Mouse (Mus musculus): ENCODE data around the gene Celf1. TPM values are rescaled to one million over a fixed set of nuclear protein-coding genes. Genes with fewer than 3 reads are reported as not detected.
"Not testable (repeated sequence)": the region's sequence is repeated elsewhere in the genome, so short reads cannot be mapped to it uniquely, and the experiment has no call there.

Gene Celf1
- polyA plus RNA-seq (2012; rRNA removed): 40.5 and 43.6 TPM in 2 replicates

DNA sequence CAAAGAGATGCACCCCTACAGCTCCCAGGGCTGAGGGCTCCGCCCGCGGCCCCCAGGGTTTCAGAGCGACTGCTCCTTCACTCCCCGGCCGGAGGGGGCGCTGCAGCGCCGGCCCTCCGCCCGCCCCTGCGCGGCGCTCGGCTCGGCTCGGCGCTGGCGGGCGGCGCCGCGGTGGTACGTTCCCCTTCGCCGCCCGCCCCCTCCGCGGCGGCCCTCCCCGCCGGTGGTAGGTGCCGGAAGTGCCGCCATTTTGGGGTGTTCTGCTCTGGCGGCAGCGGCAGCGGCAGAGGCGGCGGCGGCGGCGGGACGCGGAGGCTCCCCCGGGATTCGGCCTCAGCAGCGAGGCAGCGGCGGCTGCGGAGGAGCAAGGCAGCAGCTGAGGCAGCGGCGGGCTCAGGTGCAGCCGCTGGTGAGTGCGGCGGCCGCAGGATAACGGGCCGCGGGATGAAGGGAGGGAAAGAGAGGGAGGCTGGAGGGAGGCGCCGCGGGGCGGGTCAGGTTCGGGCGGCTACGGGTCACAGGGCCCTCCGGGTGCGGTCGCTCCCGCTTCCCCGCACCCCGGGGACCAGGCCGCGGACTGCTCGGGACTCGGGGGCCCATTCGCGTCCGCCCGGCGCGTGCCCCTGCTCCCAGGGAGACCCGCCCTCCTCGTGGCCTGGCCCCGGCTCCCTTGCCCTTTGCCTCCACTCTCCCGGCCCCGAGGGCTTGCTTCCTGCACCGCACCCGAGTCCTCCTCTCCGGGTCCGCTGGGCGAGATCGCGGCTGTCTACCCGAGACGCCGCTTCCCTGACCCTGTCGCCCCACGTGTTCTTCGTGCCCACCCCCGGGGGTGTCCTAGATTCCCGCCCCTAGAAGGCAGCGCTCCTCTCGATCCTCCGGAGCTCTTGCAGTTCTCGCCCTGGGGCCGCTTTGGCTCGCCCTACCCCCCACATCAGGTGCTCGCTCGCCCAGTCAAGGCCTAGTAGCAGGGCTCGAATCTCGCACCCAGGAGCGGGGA is at the start of gene Celf1:
Gene Celf1, plus strand, starts transcription at position 150 of the 997 bp plus-strand sequence.
- no peak for DNase-seq (ENCODE audit: low read depth)

DNA sequence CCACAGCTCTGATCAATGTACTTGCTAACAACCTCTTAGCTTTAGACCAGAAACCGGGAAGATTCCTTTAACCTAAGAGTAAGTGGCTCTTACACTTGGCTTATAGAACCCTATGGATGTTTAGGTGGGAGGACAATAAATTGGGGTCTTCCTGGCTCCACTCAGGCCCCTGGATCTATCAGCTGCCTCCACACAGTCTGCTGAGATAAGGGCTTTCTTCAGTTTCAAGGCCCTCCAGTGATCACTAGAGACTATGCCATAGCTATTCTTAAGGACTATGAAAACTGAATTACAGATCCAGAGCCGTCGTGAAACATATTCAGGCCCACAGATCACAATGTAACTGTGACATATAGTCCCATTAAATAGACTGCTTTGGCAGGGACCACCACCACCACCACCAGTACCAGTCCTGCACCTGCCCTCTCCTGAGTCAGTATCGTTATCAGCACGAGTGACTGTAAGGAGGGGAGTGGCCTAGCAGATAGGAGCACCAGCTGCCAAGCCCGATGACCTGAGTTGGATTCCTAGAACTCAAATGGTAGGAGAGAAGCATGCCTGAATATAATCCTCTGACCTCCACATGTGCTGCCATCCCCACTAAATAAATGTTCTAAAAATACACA is 46.4 kb upstream of the Celf1 start:
- no peak for DNase-seq (ENCODE audit: low read depth)

- DNase-seq (ENCODE audit: low read depth): not testable (repeated sequence)
Observed at GRCm38 (mm10) chr2:90894299-90894677, 45.9 kb upstream of the Celf1 start.

GRCm38 (mm10) chr2:90903398-90903797 is 36.8 kb upstream of the Celf1 start:
- DNase-seq (ENCODE audit: low read depth): no peak

GRCm38 (mm10) chr2:90904076-90904855 is 35.9 kb upstream of the Celf1 start, which contains the start of the genes Kbtbd4 and Ndufs3:
Kbtbd4 (plus strand) TSS chr2:90904740.
Ndufs3 (minus strand) TSS chr2:90904827.
- peak; percentile 44 for DNase-seq (ENCODE audit: low read depth)

DNA sequence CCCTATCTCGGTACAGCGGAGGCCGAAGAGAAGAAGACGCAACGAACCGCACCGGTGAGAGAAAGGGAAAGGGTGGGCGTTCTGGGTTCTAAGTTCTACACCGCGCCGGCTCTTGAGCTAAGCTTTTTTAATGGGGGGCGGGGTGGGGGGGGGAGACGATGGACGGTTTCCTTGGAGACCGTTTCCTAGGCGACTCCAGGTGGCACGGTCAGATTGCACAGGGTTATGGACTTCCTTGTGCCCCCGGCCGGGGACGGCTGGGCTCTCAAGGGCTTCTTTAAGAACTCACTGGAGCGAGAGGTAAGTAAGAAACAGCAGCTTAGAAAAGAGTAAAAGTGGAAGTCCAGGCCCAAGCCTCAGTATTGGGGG is 35.3 kb upstream of the Celf1 start:
- DNase-seq (ENCODE audit: low read depth): no peak

DNA sequence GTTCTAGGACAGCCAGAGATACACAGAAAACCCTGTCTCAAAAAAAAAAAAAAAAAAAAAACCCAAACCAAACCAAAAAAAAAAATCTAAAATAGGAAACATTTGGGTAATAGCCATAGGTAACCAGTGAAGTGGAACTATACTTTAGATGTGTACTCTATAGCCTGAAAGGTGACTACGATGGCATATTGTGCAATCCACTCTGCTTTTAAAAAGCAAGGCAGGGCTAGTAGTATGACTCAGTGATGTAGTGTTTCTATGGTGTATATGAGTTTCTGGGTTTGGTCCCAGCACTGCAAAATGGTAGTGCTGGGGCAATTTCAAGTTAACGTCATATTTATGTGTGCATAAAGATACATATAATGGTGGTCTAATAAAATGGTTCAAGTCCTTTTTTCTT is 33.5 kb upstream of the Celf1 start:
- DNase-seq (ENCODE audit: low read depth): no peak

DNA sequence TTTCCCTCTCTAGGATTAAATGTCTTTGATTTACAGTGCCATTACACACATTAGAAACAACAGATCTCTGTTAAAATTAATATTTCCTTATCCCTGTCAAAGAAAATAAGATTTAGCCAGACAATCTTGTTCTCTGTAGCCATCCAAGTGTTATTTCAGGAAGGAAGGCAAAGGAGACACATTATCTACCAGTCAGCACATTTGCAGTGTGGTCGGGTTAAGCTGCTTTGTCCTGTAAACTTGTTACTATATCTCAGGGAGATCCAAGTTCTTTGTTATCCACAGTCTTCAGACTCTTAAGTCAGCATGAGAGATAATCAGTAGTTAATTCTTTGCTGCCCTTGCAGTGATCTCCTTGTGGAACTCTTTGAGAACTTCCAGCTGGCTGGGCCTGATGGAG is 29.3 kb upstream of the Celf1 start:
- no peak for DNase-seq (ENCODE audit: low read depth)

DNA sequence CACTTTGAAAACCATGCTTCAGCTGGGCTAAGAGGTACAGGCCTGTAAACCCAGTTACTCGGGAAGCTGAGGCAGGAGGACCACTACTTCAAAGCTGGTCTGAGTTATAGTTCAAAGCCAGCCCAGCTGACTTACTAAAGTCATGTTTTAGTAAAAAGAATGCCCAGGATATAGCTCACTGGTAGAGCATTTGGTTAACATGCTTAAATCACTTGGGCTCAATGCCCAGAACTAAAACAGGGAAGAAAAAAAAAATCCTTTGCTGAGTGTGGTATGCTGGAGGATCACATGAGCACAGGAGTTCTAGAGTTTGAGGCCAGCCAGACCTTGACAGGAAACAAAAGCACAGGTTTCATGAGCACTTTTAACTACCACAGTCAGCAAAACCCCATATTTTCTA is 28.5 kb upstream of the Celf1 start:
- no peak for DNase-seq (ENCODE audit: low read depth)

- no peak for DNase-seq (ENCODE audit: low read depth)
Observed at GRCm38 (mm10) chr2:90913671-90914070, 26.5 kb upstream of the Celf1 start.

DNA sequence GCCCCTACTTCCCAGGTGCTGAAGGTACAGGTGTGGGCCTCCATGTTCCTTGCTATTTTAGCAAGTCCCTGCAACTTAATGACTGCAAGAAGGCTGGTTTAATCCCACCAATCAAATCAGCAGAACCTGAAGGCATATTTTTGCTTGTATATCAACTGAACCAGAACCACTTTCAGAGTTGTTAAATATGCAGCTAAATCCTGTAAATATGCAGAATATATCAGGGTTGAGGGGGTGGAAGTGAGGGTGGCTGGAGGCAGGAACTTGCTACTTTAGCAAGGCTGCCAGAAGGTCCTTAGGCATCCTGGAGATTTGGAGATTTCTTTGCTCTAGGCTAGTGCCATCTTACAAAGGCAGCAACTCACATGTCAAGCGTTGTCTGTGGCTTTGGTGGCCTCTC is 24.7 kb upstream of the Celf1 start:
- DNase-seq (ENCODE audit: low read depth): no peak

DNA sequence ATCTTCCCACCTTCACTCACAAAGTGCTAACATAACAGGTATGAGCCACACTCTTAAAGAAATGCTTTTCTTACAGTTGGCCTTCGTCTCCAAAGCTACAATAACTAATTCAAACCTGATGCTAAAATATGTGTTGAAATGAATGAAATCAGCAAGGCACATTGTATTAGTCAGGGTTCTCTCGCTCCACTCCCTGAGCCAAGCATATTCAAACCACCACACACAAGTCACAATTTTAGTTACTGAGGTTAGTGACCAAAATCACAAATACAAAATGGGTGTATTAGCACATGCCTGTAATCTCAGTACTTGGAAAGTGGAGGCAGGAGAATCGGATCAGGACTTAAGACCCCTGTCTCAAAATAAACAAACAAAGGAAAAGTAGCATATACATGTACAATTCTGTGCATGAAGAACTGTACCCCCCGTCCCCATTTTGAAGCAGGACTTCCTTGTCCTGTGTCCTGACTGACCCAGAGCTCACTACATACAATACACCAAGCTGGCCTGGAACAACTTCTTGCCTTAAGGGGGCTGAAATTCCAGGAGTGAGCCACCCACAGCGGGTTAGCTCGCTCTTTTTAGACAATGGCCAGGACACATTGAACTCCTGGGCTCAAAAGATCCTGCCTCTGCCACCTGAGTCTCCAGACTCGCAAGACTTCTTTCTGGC is 23.5 kb upstream of the Celf1 start:
- DNase-seq (ENCODE audit: low read depth): no peak

DNA sequence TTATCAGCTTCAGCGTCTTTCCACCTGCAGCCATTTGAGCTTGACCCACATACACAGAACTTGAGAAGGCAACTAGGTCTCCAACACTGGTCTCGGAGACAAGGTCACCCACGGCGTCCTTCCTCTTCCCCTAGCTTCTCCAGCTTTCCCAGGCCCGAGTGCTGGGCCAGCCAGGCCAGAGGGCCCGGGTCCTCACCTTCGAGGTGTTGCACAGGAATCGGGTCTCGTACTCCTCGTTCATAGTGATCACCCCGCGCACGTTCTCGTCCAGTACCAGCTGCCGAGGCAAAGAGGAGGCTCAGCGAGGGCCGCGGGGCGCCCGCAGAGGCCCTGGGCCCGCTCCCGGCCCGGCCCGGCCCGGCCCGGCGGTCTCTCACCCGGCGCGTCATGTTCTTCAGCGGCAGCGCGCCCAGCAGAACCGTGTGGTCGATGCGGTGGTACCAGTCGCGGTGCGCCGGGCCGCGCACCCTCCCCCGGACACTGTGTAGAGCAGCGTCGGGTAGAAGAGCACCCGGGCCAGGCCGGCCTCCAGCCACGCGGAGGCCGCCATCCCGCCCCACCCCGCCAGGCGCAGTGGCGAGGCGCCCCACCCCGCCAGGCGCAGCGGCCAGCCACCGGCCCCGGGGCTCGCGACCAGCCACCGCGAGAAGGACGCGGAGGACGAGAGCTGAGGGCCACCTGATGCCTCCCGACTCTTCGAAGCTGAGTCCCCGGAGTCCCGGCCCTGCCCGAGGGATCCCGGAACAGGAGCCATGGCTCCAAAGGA is 22.8 kb upstream of the Celf1 start:
- no peak for DNase-seq (ENCODE audit: low read depth)

DNA sequence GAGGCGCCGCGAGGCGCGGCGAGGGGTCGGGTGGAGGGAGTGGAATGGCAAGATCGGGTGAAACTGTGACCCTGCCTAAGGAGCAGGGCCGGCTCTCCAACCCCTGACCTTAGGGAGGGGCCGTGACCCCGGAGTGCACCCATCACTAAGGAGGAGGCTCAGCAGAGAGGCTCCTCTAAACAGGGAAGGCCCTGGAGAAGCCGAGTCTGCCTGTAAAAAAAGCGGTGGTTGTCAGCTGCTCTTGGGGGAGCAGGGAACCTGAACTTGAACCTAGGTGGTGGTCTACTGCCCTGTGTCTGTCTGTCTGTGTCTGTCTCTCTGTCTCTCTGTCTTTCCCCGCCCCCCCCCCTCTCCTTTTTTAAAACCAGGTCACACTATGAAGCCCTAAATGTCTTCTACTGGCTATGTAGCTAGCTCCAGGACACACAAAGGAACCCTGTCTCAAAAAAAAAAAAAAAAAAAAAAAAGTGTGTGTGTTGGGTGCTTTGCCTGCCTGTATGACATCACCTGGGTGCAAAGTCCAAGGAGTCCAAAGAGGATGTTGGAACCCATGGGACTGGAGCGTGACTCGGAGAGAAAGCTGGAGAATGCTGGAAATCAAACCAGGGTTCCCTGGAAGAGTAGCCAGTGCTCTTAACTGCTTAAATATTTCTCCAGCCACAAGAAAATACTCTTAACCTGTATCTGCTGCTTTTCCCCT is 22.0 kb upstream of the Celf1 start:
- DNase-seq (ENCODE audit: low read depth): no peak

- DNase-seq (ENCODE audit: low read depth): no peak
Observed at GRCm38 (mm10) chr2:90921178-90921577, 19.0 kb upstream of the Celf1 start.

GRCm38 (mm10) chr2:90922636-90923035 is 17.5 kb upstream of the Celf1 start:
- no peak for DNase-seq (ENCODE audit: low read depth)

DNA sequence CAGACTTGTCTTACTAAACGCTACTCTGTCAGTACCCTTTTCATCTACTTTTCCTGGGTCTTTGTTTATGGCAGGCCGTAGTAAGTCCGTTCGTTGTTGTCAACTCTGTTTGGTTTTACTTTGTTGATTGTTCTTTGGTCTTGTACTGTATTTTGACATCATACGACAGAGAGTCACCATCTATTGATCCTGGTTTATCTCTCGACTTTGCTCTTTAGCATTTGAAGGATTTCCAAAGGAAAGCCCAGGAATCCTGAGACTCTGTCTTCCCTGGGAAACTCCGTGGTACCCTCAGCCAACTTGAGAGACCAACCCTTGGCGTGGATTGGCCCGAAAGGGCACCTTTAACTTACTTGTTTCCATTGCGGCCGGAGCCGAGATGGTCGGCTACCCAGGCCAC is 11.6 kb upstream of the Celf1 start:
- DNase-seq (ENCODE audit: low read depth): no peak

DNA sequence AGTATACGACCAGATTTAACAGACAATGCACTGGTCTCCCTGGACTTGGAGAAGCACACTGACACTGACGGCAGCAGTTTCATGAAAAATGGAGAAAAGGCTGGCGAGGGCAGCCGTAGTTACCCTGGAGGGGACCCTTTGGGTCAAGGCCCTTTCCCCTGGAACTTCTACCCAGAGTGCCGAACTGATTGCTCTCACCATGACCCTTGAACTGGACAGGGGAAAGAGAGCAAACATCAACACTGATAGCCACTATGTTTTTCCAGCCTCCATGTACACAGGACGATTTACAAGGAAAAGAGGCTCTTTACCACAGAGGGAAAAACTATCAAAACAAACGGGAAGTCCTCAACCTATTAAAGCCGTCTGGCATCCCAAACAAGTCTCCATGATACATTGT is 8.4 kb upstream of the Celf1 start:
- DNase-seq (ENCODE audit: low read depth): no peak

- DNase-seq (ENCODE audit: low read depth): no peak
Observed at GRCm38 (mm10) chr2:90932273-90932672, 7.9 kb upstream of the Celf1 start.

GRCm38 (mm10) chr2:90938362-90938761 is 1.8 kb upstream of the Celf1 start:
- no peak for DNase-seq (ENCODE audit: low read depth)

All from gonadal fat pad, adult 2 months (tissue).